24 mouse cellular contexts compared by ENCODE assay signal in genomic region chr1:79346511-79346910, GRCm38 (mm10).
A peak's percentile ranks its signal among the peaks of the same experiment; 100 is the strongest.
DNase-seq lines count a peak whose midpoint lies in the region; ATAC-seq lines count a peak whose summit lies in the region.
"Had no signal": no experiment of that assay in that cellular context is flagged by ENCODE, and none has a peak within 500 bp of the region (broad histone marks: within the 10 kb centered on the region; RNA-seq: fewer than 3 reads in every experiment).

No protein-coding gene starts in this region.

- no peaks in the 10 kb centered on the region for H3K4me1 ChIP-seq in megakaryocyte, embryonic 14.5 days

- 0 out of 2 replicates have a peak, but pooled peaks cover 6% of the 10 kb centered on the region for H3K9me3 ChIP-seq in megakaryocyte, embryonic 14.5 days
- H3K9me3 ChIP-seq: G1E had no signal

- no peaks in the 10 kb centered on the region for H3K27me3 ChIP-seq in megakaryocyte, embryonic 14.5 days (replicated peaks)
- H3K27me3 ChIP-seq: CH12.LX, Patski had no signal

- H3K4me3 ChIP-seq in megakaryocyte, embryonic 14.5 days (replicated peaks) = peak overlapping the region; percentile 23

- DNase-seq in frontal cortex, adult 2 months (ENCODE audit: extremely low spot score in 1 of 2, low spot score in 1 of 2) = no peak
- DNase-seq in right cerebral cortex, adult 18-20 months = peak; percentile 7
- no peak for DNase-seq in right cerebral cortex, postnatal 36 days (ENCODE audit: low spot score in 2 of 2)
- peak; percentile 49 for DNase-seq in brain, adult 2 months (ENCODE audit: low read depth, low spot score)
- no peak for DNase-seq in adipocyte (ENCODE audit: low spot score)
- DNase-seq: adrenal gland, adult 2 months; adrenal gland, adult 8-10 months; adrenal gland, postnatal 10 days; adrenal gland, postnatal 14 days; adrenal gland, postnatal 25 days; adrenal gland, postnatal 36 days; B cell, adult 2 months; cerebellum, adult 11 months; cerebellum, adult 11-12 months; cerebellum, adult 18-20 months; cerebellum, adult 2 months had no signal

- no peaks in the 10 kb centered on the region for H3K36me3 ChIP-seq in megakaryocyte, embryonic 14.5 days (replicated peaks; ENCODE audit: low read length)
- H3K36me3 ChIP-seq: G1E had no signal

- ATAC-seq in frontal cortex, adult (ENCODE audit: low TSS enrichment) = peak; percentile 80
- ATAC-seq in megakaryocyte, adult 5-6 weeks (ENCODE audit: poor library complexity, severe bottlenecking) = no peak
- ATAC-seq: activated CD4-positive, CD25-positive, alpha-beta regulatory T cell, adult 4 months; CD4-positive, CD25-positive, alpha-beta regulatory T cell, adult 4 months; Patski had no signal

Comparison
In these comparisons a context has a peak if more than half of its experiments do, and no peak if none do; other contexts are left out.
1. DNase-seq: peak in right cerebral cortex, adult 18-20 months (single experiment) and brain, adult 2 months (single experiment); none in frontal cortex, adult 2 months (0 of 2), right cerebral cortex, postnatal 36 days (0 of 2) and adipocyte (single experiment).